Mouse (Mus musculus): ENCODE data around the gene Ctu2.

Ctu2 gene

GRCm38 (mm10) chr8:122445203-122445602 lies 30.7 kb upstream of the Ctu2 start:
- no peak for DNase-seq (ENCODE audit: low read depth)

- DNase-seq (ENCODE audit: low read depth): no peak
Measured at GRCm38 (mm10) chr8:122451161-122451703, 24.7 kb upstream of the Ctu2 start.

DNA sequence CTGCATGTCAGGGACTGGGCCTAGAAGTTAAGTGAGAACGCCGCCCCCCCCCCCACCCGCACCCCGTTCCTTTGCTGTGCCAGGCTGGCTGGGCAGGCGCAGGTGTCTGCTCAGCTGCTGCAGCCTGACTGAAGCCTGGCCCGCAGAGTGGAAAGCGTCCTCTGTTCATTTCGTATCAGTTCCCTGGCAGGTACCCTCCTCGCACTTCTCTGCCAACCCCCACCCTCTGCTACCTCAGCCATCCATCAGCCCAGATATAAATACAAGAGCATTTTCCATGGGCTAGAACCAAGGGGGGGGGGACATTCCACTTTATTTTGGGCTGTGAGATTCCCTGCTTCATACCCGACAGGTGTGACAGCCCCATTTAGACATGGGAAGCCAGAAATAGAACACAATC lies 23.8 kb upstream of the Ctu2 start:
- DNase-seq (ENCODE audit: low read depth): no peak

DNA sequence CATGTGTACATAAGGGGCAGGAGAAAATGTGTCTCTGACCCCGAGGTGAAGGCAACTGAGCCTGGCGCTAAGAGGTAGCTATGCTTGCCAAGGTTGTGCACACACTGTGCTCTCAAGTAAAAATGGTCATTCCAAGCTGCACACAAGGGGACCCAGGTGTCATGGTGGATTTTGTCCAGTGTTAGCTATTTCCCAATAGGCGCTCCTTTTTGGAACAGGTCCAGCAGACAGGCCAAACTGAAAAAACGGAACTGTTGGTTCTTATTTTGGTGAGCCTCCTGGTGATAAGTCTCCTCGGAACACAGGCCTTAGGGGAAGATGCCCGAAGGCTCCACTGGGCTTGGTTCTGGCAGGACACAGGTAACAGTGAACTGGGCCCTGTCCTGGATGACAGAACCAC lies 21.5 kb upstream of the Ctu2 start:
- no peak for DNase-seq (ENCODE audit: low read depth)

DNA sequence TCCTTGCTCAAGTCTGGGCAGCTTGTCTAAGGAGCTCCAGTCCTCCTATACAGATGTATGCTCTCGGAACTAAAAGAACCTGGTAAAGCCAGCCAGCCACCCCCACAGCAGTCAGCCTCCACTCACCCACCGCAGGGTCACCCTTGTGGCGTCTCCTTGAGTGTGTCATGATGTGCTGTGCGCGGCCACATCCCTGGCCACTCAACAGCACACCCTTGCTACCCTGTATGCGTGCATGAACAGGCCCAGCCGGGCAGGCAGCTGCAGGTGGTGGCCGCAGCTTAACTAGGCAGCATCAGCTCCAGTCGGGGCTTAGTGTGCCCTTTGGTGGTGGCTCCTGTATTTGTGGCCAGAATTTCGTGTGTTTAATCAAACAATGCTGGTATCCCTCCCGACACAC lies 18.8 kb upstream of the Ctu2 start:
- DNase-seq (ENCODE audit: low read depth): no peak

DNA sequence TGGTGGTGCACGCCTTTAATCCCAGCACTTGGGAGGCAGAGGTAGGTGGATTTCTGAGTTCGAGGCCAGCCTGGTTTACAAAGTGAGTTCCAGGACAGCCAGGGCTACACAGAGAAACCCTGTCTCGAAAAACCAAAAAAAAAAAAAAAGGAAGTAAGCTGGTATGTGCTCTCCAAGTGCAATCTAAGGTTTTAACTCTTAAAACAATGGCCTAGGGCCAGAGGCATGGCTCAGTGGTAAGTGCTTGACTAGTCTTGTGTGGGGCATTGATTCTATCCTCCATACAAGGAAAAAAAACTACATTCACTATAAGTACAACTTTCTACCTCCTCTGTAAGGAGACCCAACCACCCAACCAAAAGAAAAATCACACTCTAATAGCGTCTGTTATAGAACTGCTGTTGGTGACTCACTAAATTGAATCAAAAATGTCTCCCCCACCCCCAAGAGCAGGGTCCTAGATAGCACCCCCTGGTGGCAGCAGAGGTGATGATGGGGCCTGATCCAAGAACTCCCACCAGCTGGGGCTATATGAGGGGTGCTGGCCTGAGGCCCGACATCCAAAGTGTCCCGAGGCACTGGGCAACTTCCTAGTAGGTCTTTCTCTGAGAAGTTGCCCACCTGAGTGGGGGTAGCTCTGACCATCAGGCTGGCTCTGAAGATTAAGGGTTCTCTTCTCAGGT lies 16.6 kb upstream of the Ctu2 start:
- peak; percentile 66 for DNase-seq (ENCODE audit: low read depth)

DNA sequence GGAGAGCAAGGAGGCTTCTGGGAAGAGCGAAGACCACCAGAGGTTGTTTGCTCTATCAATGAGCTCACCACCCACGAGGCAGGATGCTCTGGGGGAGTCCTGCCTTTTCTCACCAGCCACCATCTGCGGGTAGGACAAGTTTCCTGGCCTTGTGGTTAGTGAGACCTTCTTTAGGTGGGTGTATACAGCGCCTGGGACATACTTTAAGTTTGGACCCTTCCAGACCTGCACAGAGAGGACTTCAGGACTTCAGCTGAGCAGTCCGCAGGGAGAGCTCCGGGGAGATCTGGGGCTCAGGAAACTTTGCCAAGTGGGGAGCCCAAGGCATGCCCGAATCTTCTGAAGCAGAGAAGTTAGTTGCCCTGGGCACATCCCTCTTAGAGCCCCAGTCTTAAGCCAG lies 16.0 kb upstream of the Ctu2 start:
- peak; percentile 56 for DNase-seq (ENCODE audit: low read depth)

GRCm38 (mm10) chr8:122460524-122461472 lies 15.1 kb upstream of the Ctu2 start, which contains the start of gene Snai3:
TSS of gene Snai3 (minus strand) at chr8:122460733.
- peak; percentile 70 for DNase-seq (ENCODE audit: low read depth)

- peak; percentile 33 for DNase-seq (ENCODE audit: low read depth)
Measured at GRCm38 (mm10) chr8:122461473-122462148, 14.3 kb upstream of the Ctu2 start.

DNA sequence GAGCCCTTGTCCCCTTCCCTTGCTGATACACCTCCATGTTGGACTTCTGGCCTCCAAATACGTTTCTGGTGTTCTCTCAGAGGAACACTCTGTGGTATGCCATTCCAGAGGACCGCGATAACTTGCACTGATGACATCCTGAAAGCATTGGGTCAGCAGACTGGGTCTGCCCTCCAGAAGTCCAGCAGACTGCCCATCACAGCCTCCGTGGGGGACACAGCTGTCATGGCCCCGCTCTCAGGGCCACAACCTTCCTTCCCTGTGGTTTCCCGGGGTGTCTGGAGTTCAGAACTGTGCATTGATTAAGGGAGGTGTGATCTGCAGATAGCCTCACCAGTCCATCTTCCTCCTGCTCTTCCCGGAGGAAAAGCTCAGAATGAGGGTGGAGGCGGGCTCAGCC lies 13.4 kb upstream of the Ctu2 start:
- DNase-seq (ENCODE audit: low read depth): no peak

GRCm38 (mm10) chr8:122463651-122464640 lies 12.0 kb upstream of the Ctu2 start:
- peak; percentile 64 for DNase-seq (ENCODE audit: low read depth)

DNA sequence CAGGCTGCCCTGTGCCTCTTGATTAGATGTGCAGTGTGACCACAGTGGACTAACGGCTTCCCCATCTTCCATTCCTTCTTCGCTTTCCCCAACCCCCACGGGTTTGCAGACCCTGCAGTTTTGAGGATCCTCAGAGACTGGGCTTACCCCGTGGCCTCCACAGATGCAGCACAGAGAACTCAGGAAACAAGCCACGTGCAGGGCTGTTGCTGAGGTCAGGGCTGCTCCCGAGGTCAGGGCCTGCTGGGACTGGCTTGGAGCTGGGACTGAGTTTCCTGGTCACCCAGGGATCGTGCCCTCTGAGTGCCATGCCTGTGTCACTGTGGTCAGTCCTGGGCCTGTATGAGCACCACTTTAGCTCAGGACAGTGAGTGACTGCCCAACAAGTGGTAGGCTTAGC lies 11.0 kb upstream of the Ctu2 start:
- DNase-seq (ENCODE audit: low read depth): no peak

- DNase-seq (ENCODE audit: low read depth): no peak
Measured at GRCm38 (mm10) chr8:122467816-122468215, 8.1 kb upstream of the Ctu2 start.

- no peak for DNase-seq (ENCODE audit: low read depth)
Measured at GRCm38 (mm10) chr8:122469407-122469806, 6.5 kb upstream of the Ctu2 start.

- DNase-seq (ENCODE audit: low read depth): no peak
Measured at GRCm38 (mm10) chr8:122469965-122470364, 6.0 kb upstream of the Ctu2 start.

DNA sequence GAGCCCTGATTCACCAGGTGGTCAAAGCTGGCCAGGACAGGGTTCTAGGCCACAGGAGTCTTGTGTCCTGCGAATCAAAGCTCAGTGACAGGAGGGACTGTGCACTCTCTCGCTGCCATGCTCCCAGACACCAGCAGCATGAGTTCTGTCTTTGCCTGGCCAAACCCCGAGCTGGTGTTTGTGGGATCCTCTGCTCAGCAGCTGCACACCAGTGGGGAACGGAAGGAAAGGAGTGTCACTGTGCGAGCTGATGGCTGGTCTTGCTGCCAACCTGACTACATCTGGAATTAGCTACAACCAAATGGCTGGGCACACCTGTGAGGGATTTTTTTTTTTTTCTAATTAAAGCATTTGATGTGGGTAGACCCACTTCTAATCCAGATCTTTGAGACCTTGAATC lies 5.3 kb upstream of the Ctu2 start:
- DNase-seq (ENCODE audit: low read depth): peak; percentile 39

DNA sequence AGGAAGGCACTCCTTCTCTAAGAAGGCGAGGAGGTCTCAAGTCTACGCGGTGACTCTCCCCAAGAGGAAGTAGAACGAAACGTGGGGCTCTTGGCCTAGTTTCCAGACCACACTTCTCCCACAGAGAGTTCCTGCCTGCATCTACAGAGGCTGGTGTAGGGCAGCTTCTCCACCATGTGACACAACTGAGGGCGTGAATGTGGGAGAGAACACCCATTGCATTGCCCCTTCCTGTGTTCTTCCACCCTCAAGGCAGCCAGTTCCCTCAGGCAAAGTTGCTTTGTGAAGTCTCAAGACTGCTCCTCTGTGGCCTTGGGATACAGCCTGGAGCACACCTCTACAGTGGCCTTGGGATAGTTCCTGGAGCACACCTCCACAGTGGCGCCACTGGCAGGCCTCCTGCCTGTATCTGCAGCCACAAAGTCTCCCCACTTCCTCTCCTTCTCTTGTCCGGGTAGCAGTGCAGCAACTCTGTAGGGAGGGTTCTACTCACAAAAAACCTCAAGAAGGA lies 2.0 kb upstream of the Ctu2 start:
- peak; percentile 69 for DNase-seq (ENCODE audit: low read depth)

DNA sequence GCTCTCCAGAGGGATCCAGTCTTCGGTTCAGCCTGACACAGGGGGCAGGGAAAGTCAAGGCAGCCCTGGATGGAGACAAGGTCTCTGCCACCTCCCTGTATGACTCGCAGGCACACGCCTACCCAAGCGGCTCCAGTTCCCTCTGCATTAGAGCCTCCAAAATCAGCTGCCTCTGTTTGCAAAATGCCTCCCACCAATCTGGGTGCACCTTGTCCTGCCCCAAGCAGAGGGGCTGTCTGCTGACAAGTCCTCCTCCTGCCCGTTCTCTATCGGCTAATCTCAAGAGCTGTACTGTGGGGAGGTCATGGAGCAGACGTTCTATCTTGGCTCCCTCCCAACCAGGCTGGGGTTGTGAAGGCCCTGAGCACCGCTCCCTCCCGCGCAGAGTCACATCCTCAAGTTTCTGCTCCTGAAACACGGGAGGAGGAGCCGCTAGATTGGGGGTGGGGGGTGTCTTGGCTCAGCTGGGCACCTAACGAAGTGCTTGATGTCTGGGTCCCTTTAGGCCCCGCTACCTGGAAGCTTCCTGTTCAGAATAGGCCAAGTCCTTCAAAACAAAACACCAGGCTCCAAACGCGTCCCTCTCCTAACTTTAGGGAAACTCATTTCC lies 887 bp upstream of the Ctu2 start:
- peak; percentile 60 for DNase-seq (ENCODE audit: low read depth)

DNA sequence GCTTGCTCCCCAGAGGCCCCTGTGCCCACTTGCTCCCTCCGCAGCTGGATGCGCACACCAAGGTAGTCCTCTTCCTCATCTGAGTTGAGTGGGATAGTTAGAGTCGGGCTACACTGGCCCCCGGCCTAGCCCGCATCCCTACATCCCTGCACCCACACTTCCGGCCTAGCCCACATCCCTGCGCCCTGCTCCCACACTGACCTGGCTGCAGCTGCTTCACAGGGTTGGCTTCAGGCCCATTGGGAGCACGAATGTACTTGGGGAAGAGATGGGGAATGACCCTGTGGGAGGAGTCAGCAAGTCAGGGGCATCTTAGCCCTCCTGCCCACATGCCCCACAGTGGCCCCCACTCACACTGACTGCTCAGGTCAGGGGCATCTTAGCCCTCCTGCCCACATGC lies 6.5 kb downstream of the Ctu2 start:
- DNase-seq (ENCODE audit: low read depth): no peak

- DNase-seq (ENCODE audit: low read depth): no peak
Measured at GRCm38 (mm10) chr8:122483877-122484276, 7.9 kb downstream of the Ctu2 start.
